Mouse (Mus musculus) macrophage (primary cell): ENCODE measurements around the gene Krtap2-4. TPM values are rescaled to one million over a fixed set of nuclear protein-coding genes. Genes with fewer than 3 reads are reported as not detected.

Experiments
- polyA plus RNA-seq: library from polyadenylated mRNA; stranded (reverse); fragments of 250-400 nt; gene quantifications from 3 replicates; pipeline ENCODE4 v1.2.4, GENCODE M21; 2018; ENCODE audit warnings: inconsistent platforms

Krtap2-4 gene
- polyA plus RNA-seq, 1 experiment from 2014 or later: not detected

Other genes starting within 250 kb of the Krtap2-4 start
- gene Krt28, start 239.9 kb downstream of the Krtap2-4 start, polyA plus RNA-seq: not detected in 3 replicates
- 1.2 to 2.7 TPM (median 2.0 TPM) in 3 replicates for gene Krt10, start 225.5 kb downstream of the Krtap2-4 start, polyA plus RNA-seq
- gene Krt12, start 192.6 kb downstream of the Krtap2-4 start, polyA plus RNA-seq: not detected in 3 replicates
- gene Krt20, start 176.7 kb downstream of the Krtap2-4 start, polyA plus RNA-seq: not detected in 3 replicates
- gene Krt23, start 121.7 kb downstream of the Krtap2-4 start, polyA plus RNA-seq: not detected in 3 replicates
- gene Krt39, start 93.5 kb downstream of the Krtap2-4 start, polyA plus RNA-seq: not detected in 3 replicates
- not detected in 3 replicates for gene Krt40, start 71.7 kb downstream of the Krtap2-4 start, polyA plus RNA-seq
- gene Krtap3-3, start 64.0 kb downstream of the Krtap2-4 start, polyA plus RNA-seq: not detected in 3 replicates
- gene Krtap3-2, start 58.0 kb downstream of the Krtap2-4 start, polyA plus RNA-seq: not detected in 3 replicates
- not detected in 3 replicates for gene Gm11939, start 55.4 kb downstream of the Krtap2-4 start, polyA plus RNA-seq
- gene Krtap3-1, start 48.2 kb downstream of the Krtap2-4 start, polyA plus RNA-seq: not detected in 3 replicates
- not detected in 3 replicates for gene Krtap1-5, start 33.8 kb downstream of the Krtap2-4 start, polyA plus RNA-seq
- gene Krtap1-4, start 31.2 kb downstream of the Krtap2-4 start, polyA plus RNA-seq: not detected in 3 replicates
- gene Krtap1-3, start 23.5 kb downstream of the Krtap2-4 start, polyA plus RNA-seq: not detected in 3 replicates
- not detected in 3 replicates for gene Krtap9-3, start 16.7 kb downstream of the Krtap2-4 start, polyA plus RNA-seq
- not detected in 3 replicates for gene Gm11938, start 11.5 kb downstream of the Krtap2-4 start, polyA plus RNA-seq
- not detected in 3 replicates for gene Gm11937, start 4.7 kb downstream of the Krtap2-4 start, polyA plus RNA-seq
- gene Gm11562, start 5.6 kb upstream of the Krtap2-4 start, polyA plus RNA-seq: not detected in 3 replicates
- not detected in 3 replicates for gene Krtap4-1, start 13.4 kb upstream of the Krtap2-4 start, polyA plus RNA-seq
- not detected in 3 replicates for gene Krtap4-2, start 20.2 kb upstream of the Krtap2-4 start, polyA plus RNA-seq
- not detected in 3 replicates for gene Krtap4-7, start 29.2 kb upstream of the Krtap2-4 start, polyA plus RNA-seq
- gene Gm11555, start 35.4 kb upstream of the Krtap2-4 start, polyA plus RNA-seq: not detected in 3 replicates
- gene Gm11563, start 44.1 kb upstream of the Krtap2-4 start, polyA plus RNA-seq: not detected in 3 replicates
- not detected in 3 replicates for gene Krtap4-6, start 51.1 kb upstream of the Krtap2-4 start, polyA plus RNA-seq
- not detected in 3 replicates for gene Gm14190, start 75.9 kb upstream of the Krtap2-4 start, polyA plus RNA-seq
- gene Gm14180, start 119.4 kb upstream of the Krtap2-4 start, polyA plus RNA-seq: not detected in 3 replicates
- gene Gm11595, start 158.1 kb upstream of the Krtap2-4 start, polyA plus RNA-seq: not detected in 3 replicates
- not detected in 3 replicates for gene Krtap4-8, start 165.9 kb upstream of the Krtap2-4 start, polyA plus RNA-seq
- gene Krtap4-9, start 170.4 kb upstream of the Krtap2-4 start, polyA plus RNA-seq: not detected in 3 replicates
- not detected in 3 replicates for gene Gm11596, start 178.6 kb upstream of the Krtap2-4 start, polyA plus RNA-seq
- not detected in 3 replicates for gene Gm11569, start 184.1 kb upstream of the Krtap2-4 start, polyA plus RNA-seq
- not detected in 3 replicates for gene Gm11554, start 189.6 kb upstream of the Krtap2-4 start, polyA plus RNA-seq
- gene Krtap4-13, start 195.0 kb upstream of the Krtap2-4 start, polyA plus RNA-seq: not detected in 3 replicates
- not detected in 3 replicates for gene Gm11564, start 200.8 kb upstream of the Krtap2-4 start, polyA plus RNA-seq
- gene 2300003K06Rik, start 223.2 kb upstream of the Krtap2-4 start, polyA plus RNA-seq: not detected in 3 replicates
- gene Krtap4-16, start 236.8 kb upstream of the Krtap2-4 start, polyA plus RNA-seq: not detected in 3 replicates
- gene Gm11568, start 243.1 kb upstream of the Krtap2-4 start, polyA plus RNA-seq: not detected in 3 replicates
- gene Gm11559, start 249.6 kb upstream of the Krtap2-4 start, polyA plus RNA-seq: not detected in 3 replicates